Mouse (Mus musculus): ENCODE data around the gene Gm128.

Gene Gm128

GRCm38 (mm10) chr3:95267855-95268254 lies 26.5 kb upstream of the Gm128 start:
- DNase-seq (ENCODE audit: low spot score): no peak

GRCm38 (mm10) chr3:95266052-95266451 lies 24.7 kb upstream of the Gm128 start:
- no peak for DNase-seq (ENCODE audit: low spot score)

GRCm38 (mm10) chr3:95264724-95265123 lies 23.3 kb upstream of the Gm128 start:
- DNase-seq (ENCODE audit: low spot score): no peak

GRCm38 (mm10) chr3:95263089-95263739 lies 21.8 kb upstream of the Gm128 start:
- DNase-seq (ENCODE audit: low spot score): peak; percentile 88

GRCm38 (mm10) chr3:95261975-95262374 lies 20.6 kb upstream of the Gm128 start:
- no peak for DNase-seq (ENCODE audit: low spot score)

- DNase-seq (ENCODE audit: low spot score): no peak
Observed at GRCm38 (mm10) chr3:95256931-95257330, 15.5 kb upstream of the Gm128 start.

- DNase-seq (ENCODE audit: low spot score): no peak
Observed at GRCm38 (mm10) chr3:95250783-95251424, 9.5 kb upstream of the Gm128 start, which contains the start of gene Bnipl. Gene Bnipl, minus strand, starts transcription at chr3:95251193.

GRCm38 (mm10) chr3:95250361-95250760 lies 9.0 kb upstream of the Gm128 start:
- no peak for DNase-seq (ENCODE audit: low spot score)

GRCm38 (mm10) chr3:95247660-95248336 lies 6.4 kb upstream of the Gm128 start:
- DNase-seq (ENCODE audit: low spot score): no peak

GRCm38 (mm10) chr3:95246465-95247231 lies 5.2 kb upstream of the Gm128 start:
- no peak for DNase-seq (ENCODE audit: low spot score)

GRCm38 (mm10) chr3:95243086-95243485 lies 1.7 kb upstream of the Gm128 start:
- DNase-seq (ENCODE audit: low spot score): no peak

GRCm38 (mm10) chr3:95240900-95241299 lies 498 bp downstream of the Gm128 start:
- DNase-seq (ENCODE audit: low spot score): no peak

GRCm38 (mm10) chr3:95239971-95240370 lies 1.4 kb downstream of the Gm128 start:
- no peak for DNase-seq (ENCODE audit: low spot score)

- DNase-seq (ENCODE audit: low spot score): no peak
Observed at GRCm38 (mm10) chr3:95239022-95239421, 2.4 kb downstream of the Gm128 start.

- no peak for DNase-seq (ENCODE audit: low spot score)
Observed at GRCm38 (mm10) chr3:95237541-95238099, 3.8 kb downstream of the Gm128 start.

- peak; percentile 43 for DNase-seq (ENCODE audit: low spot score)
Observed at GRCm38 (mm10) chr3:95235386-95236301, 5.8 kb downstream of the Gm128 start.

- DNase-seq (ENCODE audit: low spot score): no peak
Observed at GRCm38 (mm10) chr3:95233303-95233980, 8.0 kb downstream of the Gm128 start.

- DNase-seq (ENCODE audit: low spot score): no peak
Observed at GRCm38 (mm10) chr3:95232771-95233170, 8.6 kb downstream of the Gm128 start.

- no peak for DNase-seq (ENCODE audit: low spot score)
Observed at GRCm38 (mm10) chr3:95231298-95232221, 9.8 kb downstream of the Gm128 start, which contains the start of gene Mllt11. Gene Mllt11, minus strand, starts transcription at chr3:95232171.
